Mouse (Mus musculus) embryonic facial prominence, embryonic 11.5 days (tissue): ENCODE measurements at regions not wholly inside any gene's neighbourhood (a gene's known extent, or its start where the extent isn't known, plus 50 kb on each side); places are given as distances from the start of the nearest gene placed in this dataset.
A peak's percentile ranks its signal among the peaks of the same experiment; 100 is the strongest.

ENCODE experiments used
- ATAC-seq: fragments of 200-750 bp; cut with Nextera tagmentation; replicated peaks from 2 replicates; pipeline ENCODE4 v1.8.0; 2017; ENCODE audit warnings: low read depth; ENCODE audit not compliant: insufficient number of reproducible peaks, low FRiP score, low TSS enrichment
- DNase-seq: peaks from one replicate; pipeline ENCODE4 v3.0.0-alpha.2; 2015; ENCODE audit warnings: low spot score
- H3K27ac ChIP-seq: fragments of 300-500 bp; sonication (generic); replicated peaks from 2 replicates; pipeline ENCODE4 v1.5.1; 2014; ENCODE audit warnings: mild to moderate bottlenecking, low read depth, low read length, control low read depth
- H3K27me3 ChIP-seq: fragments of 300-500 bp; sonication (generic); 2 replicates; pipeline ENCODE4 v1.6.1; 2014; ENCODE audit warnings: mild to moderate bottlenecking, low read length, moderate library complexity, mixed read lengths; ENCODE audit not compliant: control insufficient read depth, insufficient read depth
- H3K36me3 ChIP-seq: fragments of 300-500 bp; sonication (generic); replicated peaks from 2 replicates; pipeline ENCODE4 v1.6.1; 2014; ENCODE audit warnings: low read depth, mild to moderate bottlenecking, low read length, moderate library complexity, mixed read lengths; ENCODE audit not compliant: control insufficient read depth, insufficient read depth
- H3K4me1 ChIP-seq: fragments of 300-500 bp; sonication (generic); 2 replicates; pipeline ENCODE4 v1.6.1; 2014; ENCODE audit warnings: low read length, mixed read lengths; ENCODE audit not compliant: control insufficient read depth, insufficient read depth
- H3K4me2 ChIP-seq: fragments of 300-500 bp; sonication (generic); 2 replicates; pipeline ENCODE4 v1.6.1; 2014; ENCODE audit warnings: low read depth, mild to moderate bottlenecking, control low read depth, low read length, moderate library complexity
- H3K4me3 ChIP-seq: fragments of 300-500 bp; sonication (generic); 2 replicates; pipeline ENCODE4 v1.5.1; 2014; ENCODE audit warnings: low read depth, low read length, control low read depth
- H3K9ac ChIP-seq: fragments of 300-500 bp; sonication (generic); replicated peaks from 2 replicates; pipeline ENCODE4 v1.6.1; 2014; ENCODE audit warnings: mild to moderate bottlenecking, control low read depth, low read length
- H3K9me3 ChIP-seq: fragments of 300-500 bp; sonication (generic); replicated peaks from 2 replicates; pipeline ENCODE4 v1.6.1; 2016; ENCODE audit warnings: mild to moderate bottlenecking, low read length, inconsistent platforms, mixed read lengths; ENCODE audit not compliant: control insufficient read depth
- WGBS: fragments of 180-500 bp; shearing (Covaris S2); extraction: QIAGEN DNeasy Blood & Tissue Kit; methylation state at CpG from one replicate; pipeline ENCODE4 v1.1.7; 2014; 5-methylcytosine and 5-hydroxymethylcytosine counted together

- H3K27me3 ChIP-seq: no peaks in the 10 kb centered on the region
- no peak overlapping the region for H3K27ac ChIP-seq
- no peaks in the 10 kb centered on the region for H3K4me1 ChIP-seq
- no peaks in the 10 kb centered on the region for H3K36me3 ChIP-seq
- no peak overlapping the region for H3K9ac ChIP-seq
- DNase-seq (no peak), ATAC-seq (no peak)
- 72% methylated on average over 3 of the region's 3 CpGs for WGBS
- H3K4me2 ChIP-seq: no peak overlapping the region
- H3K4me3 ChIP-seq: no peak overlapping the region
- H3K9me3 ChIP-seq: no peaks in the 10 kb centered on the region
Measured at GRCm38 (mm10) chr11:111450811-111451494, 385.0 kb downstream of the Kcnj2 start.

GRCm38 (mm10) chr11:111460046-111460445 is 394.1 kb downstream of the Kcnj2 start:
- WGBS: 86% methylated on average over 10 of the region's 10 CpGs

GRCm38 (mm10) chr11:111484981-111485380 is 419.0 kb downstream of the Kcnj2 start:
- no peak overlapping the region for H3K4me3 ChIP-seq
- no peak overlapping the region for H3K27ac ChIP-seq
- ATAC-seq (no peak), DNase-seq (no peak)
- WGBS: 81% methylated on average over 6 of the region's 6 CpGs
- H3K36me3 ChIP-seq: no peaks in the 10 kb centered on the region
- H3K9ac ChIP-seq: no peak overlapping the region
- H3K4me1 ChIP-seq: no peaks in the 10 kb centered on the region
- H3K9me3 ChIP-seq: no peaks in the 10 kb centered on the region
- H3K27me3 ChIP-seq: no peaks in the 10 kb centered on the region
- H3K4me2 ChIP-seq: no peak overlapping the region

More at GRCm38 (mm10) chr11:111460046-111460445, 394.1 kb downstream of the Kcnj2 start:
- Histone ChIP-seq H3K27me3 (no peaks in the 10 kb centered on the region), H3K4me3 (no peak overlapping the region), H3K9ac (no peak overlapping the region), H3K4me1 (no peaks in the 10 kb centered on the region), H3K4me2 (no peak overlapping the region), H3K36me3 (no peaks in the 10 kb centered on the region), H3K27ac (no peak overlapping the region), H3K9me3 (no peaks in the 10 kb centered on the region)
- DNase-seq (no peak), ATAC-seq (no peak)

GRCm38 (mm10) chr11:111512471-111512870 is 446.5 kb downstream of the Kcnj2 start:
- no peaks in the 10 kb centered on the region for H3K4me1 ChIP-seq
- no peaks in the 10 kb centered on the region for H3K27me3 ChIP-seq
- H3K4me2 ChIP-seq: no peak overlapping the region
- H3K27ac ChIP-seq: no peak overlapping the region
- no peak overlapping the region for H3K9ac ChIP-seq
- DNase-seq (no peak), ATAC-seq (no peak)
- no peaks in the 10 kb centered on the region for H3K9me3 ChIP-seq
- no peak overlapping the region for H3K4me3 ChIP-seq
- no peaks in the 10 kb centered on the region for H3K36me3 ChIP-seq
- 60% methylated on average over 4 of the region's 4 CpGs for WGBS

GRCm38 (mm10) chr11:111522716-111523115 is 456.8 kb downstream of the Kcnj2 start:
- H3K9me3 ChIP-seq: no peaks in the 10 kb centered on the region
- H3K4me2 ChIP-seq: no peak overlapping the region
- H3K36me3 ChIP-seq: no peaks in the 10 kb centered on the region
- ATAC-seq: no peak
- WGBS: 73% methylated on average over 8 of the region's 8 CpGs
- no peak overlapping the region for H3K4me3 ChIP-seq
- H3K27me3 ChIP-seq: no peaks in the 10 kb centered on the region
- no peaks in the 10 kb centered on the region for H3K4me1 ChIP-seq
- H3K9ac ChIP-seq: no peak overlapping the region
- no peak overlapping the region for H3K27ac ChIP-seq
- no peak for DNase-seq

GRCm38 (mm10) chr11:111523465-111523864 is 457.5 kb downstream of the Kcnj2 start:
- 69% methylated on average over 8 of the region's 8 CpGs for WGBS
- DNase-seq (peak; percentile 49), ATAC-seq (no peak)
- Histone ChIP-seq H3K27me3 (no peaks in the 10 kb centered on the region), H3K27ac (no peak overlapping the region), H3K36me3 (no peaks in the 10 kb centered on the region), H3K4me1 (no peaks in the 10 kb centered on the region), H3K4me2 (no peak overlapping the region), H3K9me3 (no peaks in the 10 kb centered on the region), H3K4me3 (no peak overlapping the region), H3K9ac (no peak overlapping the region)

DNA sequence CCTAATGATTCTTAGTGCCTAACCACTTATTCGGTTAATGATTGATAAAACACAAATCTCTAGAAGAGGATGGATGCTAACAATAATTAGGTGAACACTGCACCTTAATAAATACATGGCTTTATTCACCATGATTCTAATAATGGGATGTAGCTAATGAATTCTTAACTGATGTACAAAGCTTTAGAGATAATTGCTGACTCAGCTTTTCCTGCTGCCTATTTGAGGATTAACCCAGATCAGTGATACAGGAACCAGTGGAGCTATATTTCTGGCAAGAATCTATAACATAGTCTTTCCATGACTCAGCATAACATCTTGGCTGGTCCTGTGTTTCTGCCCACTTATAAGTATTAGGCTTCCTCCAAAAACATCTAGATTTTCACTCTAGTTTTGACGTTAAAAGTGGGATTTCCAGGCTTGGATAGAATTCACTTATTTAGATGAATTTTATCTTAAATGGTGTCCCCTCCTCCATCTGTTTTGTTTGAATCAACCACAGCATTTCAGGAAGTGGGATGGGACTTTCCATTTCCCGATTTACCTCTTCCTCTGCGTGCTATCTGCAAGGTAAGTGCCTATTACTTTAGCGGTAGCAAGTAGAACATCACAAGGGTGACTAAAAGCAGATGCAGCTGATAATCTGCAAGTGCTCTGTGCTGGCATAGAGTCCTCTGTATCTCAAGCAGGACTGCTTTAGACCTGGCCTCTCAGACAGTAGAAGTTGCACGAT is 460.2 kb downstream of the Kcnj2 start:
- no peak overlapping the region for H3K9ac ChIP-seq
- H3K4me2 ChIP-seq: no peak overlapping the region
- H3K27me3 ChIP-seq: no peaks in the 10 kb centered on the region
- no peak for ATAC-seq
- no peaks in the 10 kb centered on the region for H3K9me3 ChIP-seq
- DNase-seq: no peak
- no peak overlapping the region for H3K4me3 ChIP-seq
- no peaks in the 10 kb centered on the region for H3K4me1 ChIP-seq
- H3K27ac ChIP-seq: no peak overlapping the region
- 84% methylated on average over 6 of the region's 6 CpGs for WGBS
- H3K36me3 ChIP-seq: no peaks in the 10 kb centered on the region

- Histone ChIP-seq H3K4me3 (no peak overlapping the region), H3K27ac (no peak overlapping the region)
- ATAC-seq: no peak
Measured at GRCm38 (mm10) chr11:111529591-111529990, 463.6 kb downstream of the Kcnj2 start.

More at GRCm38 (mm10) chr11:111529591-111529990, 463.6 kb downstream of the Kcnj2 start:
- no peaks in the 10 kb centered on the region for H3K36me3 ChIP-seq
- WGBS: 78% methylated on average over 9 of the region's 9 CpGs
- H3K4me1 ChIP-seq: no peaks in the 10 kb centered on the region
- H3K4me2 ChIP-seq: no peak overlapping the region
- no peak overlapping the region for H3K9ac ChIP-seq
- H3K27me3 ChIP-seq: no peaks in the 10 kb centered on the region
- no peak for DNase-seq
- H3K9me3 ChIP-seq: no peaks in the 10 kb centered on the region
